Mouse (Mus musculus) lung, adult 2 months (tissue): Measurements from ENCODE around the gene Nenf.

Experiments
- CTCF ChIP-seq: fragments of 200-500 bp; IDR thresholded peaks from 2 replicates; pipeline ENCODE4 v1.5.1; 2011; ENCODE audit warnings: mild to moderate bottlenecking, low read length, control low read depth; ENCODE audit not compliant: insufficient read depth
- POLR2A ChIP-seq: fragments of 200-500 bp; IDR thresholded peaks from 2 replicates; pipeline ENCODE4 v1.6.1; 2011; ENCODE audit warnings: low read depth, mild to moderate bottlenecking, control low read depth, low read length, borderline replicate concordance; ENCODE audit errors: extremely low read depth

DNA sequence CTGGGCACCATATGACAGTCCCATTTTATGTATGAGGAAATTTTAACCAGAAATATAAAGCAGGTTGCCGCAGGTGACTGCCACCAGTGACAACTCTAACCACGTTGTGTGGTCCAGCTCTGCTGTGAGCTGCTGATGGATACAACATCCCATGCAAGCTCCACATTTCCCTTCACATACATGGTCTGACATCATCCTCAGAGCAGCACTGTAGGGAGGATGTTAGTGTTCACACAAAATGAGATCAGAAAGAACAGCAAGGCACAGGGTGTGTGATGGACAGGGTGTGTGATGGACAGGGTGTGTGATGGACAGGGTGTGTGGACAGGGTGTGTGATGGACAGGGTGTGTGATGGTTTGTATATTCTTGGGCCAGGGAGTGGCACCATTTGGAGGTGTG lies 24.9 kb downstream of the Nenf start:
- no peak for TF ChIP-seq CTCF
- TF ChIP-seq POLR2A: no peak
